Mouse (Mus musculus): ENCODE measurements around the gene Mpzl1. TPM values are rescaled to one million over a fixed set of nuclear protein-coding genes. Genes with fewer than 3 reads are reported as not detected.
"Not testable (repeated sequence)": the region's sequence is repeated elsewhere in the genome, so short reads cannot be mapped to it uniquely, and the experiment has no call there.

Gene Mpzl1
- polyA plus RNA-seq (2012; rRNA removed), result 18.1 and 19.4 TPM in 2 replicates
- 24.6 and 25.1 TPM in 2 replicates for polyA plus RNA-seq (2014; fragmentation: Nextera tagmentation; extraction: Ambion mirVana)

DNA sequence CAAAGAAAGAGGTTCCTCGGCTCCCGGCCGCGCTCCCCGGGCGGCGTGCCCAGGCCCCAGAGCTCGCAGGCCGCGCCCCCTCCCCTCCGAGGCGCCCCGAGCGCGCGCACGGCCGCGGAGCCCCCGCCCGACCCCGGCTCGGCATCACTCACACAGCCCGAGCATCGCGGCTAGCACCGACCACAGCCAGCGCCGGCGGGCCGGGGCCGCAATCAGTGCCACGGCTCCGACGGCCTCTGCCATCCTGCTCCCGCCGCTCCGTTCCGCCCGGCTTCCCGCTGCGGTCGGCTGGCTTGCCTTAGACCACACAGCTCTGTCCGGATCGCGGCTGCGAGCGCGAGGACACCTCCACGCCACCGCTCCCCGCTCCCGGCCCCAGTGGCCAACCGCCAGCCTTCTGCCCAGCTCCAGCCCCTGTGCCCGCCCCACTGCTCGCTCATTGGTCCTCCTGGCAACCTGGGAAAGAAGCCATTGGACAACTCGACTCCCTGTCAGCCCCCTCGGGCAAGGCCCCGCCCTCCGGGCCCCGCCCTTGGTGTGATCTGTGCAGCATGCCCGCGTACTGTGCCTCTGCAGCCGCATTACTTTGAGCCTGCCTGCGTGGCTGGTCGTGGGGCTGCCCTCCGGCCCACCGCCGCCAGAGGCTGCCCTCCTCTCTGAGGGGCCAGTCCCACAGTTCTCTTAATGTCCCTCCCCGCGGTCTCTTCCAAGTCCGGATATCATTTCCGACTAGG, at the start of gene Mpzl1:
Gene Mpzl1 (minus strand): TSS at position 388 of the 734 bp plus-strand sequence.
- Histone ChIP-seq H3K9me3 (ENCODE audit: control insufficient read depth, low read length) (no peaks in the 10 kb centered on the region), H3K4me1 (replicated peaks; ENCODE audit: control insufficient read depth in 2 of 2, insufficient read depth in 2 of 2, low read length in 1 of 2) (peaks cover 7 to 40% of the 10 kb centered on the region in 2 experiments), H3K4me3 (ENCODE audit: insufficient read depth in 1 of 2, low read depth in 2 of 2, low read length in 2 of 2) (peak within 1 kb of the TSS; percentile 65 to 66), H3K27me3 (ENCODE audit: control insufficient read depth, insufficient read depth, low read length) (peaks cover 6% of the 10 kb centered on the region), H3K27ac (peak within 1 kb of the TSS; percentile 42; the same call in 1 of the 2 replicates), H3K36me3 (replicated peaks; ENCODE audit: control insufficient read depth, insufficient read depth, low read depth) (no peaks in the 10 kb centered on the region), H3K4me2 (ENCODE audit: low read depth) (peak within 1 kb of the TSS; percentile 90), H3K9ac (replicated peaks) (peak within 1 kb of the TSS; percentile 46)
- under 1% methylated on average over 70 of the region's 73 CpGs for WGBS (ENCODE audit: insufficient replicate concordance)
- TF ChIP-seq EP300 (IDR thresholded peaks at IDR 0.05; ENCODE audit: low read depth), result no peak
- 0 out of 2 replicates have a peak, but pooled peaks have one; percentile 9 for TF ChIP-seq CTCF (IDR thresholded peaks at IDR 0.05; ENCODE audit: low read depth)
- DNase-seq (ENCODE audit: low read depth in 3 of 3, low spot score in 3 of 3) (peak; percentile 92 to 95 (median 93)), ATAC-seq (ENCODE audit: insufficient read depth) (peak; percentile 100)

DNA sequence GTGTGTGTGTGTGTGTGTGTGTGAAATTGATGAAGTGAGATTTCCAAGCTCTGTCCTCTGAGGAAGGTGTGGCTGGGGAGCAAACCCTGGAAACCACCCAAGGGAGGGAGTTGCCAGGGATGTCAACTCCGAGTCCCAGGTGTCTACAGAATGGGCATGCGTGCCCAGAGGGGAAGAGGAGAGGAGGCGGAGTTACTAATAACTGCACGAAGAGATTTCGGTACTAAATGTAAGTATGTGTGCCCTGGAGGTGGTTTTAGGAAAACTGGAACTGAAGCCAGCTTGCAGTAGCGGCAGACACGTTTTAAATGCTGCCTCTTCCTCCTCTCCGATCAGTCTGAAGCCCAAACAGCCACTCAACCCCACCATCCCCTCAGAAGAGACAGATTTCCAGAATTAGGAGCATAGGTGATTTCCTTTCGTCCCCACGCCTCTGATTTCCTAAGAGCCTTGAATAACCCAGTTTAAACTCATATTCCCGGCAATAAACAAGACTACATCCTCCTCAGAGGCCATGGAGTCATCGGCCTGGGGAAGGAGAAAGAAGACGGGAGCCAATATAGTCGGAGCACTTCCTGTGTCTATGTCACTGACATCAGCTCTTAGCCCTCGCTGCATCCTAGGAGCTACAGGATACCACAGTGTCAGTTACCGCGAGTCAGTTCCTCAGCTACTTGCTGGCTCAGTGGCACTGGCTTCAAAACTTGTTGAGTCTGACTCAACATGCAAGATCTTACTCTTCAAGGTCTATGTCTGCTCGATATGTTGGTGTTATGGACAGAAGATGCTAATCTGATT, 47.9 kb upstream of the Mpzl1 start:
- no peak for ATAC-seq (ENCODE audit: insufficient read depth)
- Histone ChIP-seq H3K4me1 (replicated peaks; ENCODE audit: control insufficient read depth in 2 of 2, insufficient read depth in 2 of 2, low read length in 1 of 2) (peaks cover 0 to 7% of the 10 kb centered on the region in 2 experiments; a peak in 1 of 4 replicates), H3K36me3 (replicated peaks; ENCODE audit: control insufficient read depth, insufficient read depth, low read depth) (no peaks in the 10 kb centered on the region), H3K27me3 (ENCODE audit: control insufficient read depth, insufficient read depth, low read length) (no peaks in the 10 kb centered on the region), H3K4me2 (ENCODE audit: low read depth) (no peak overlapping the region), H3K9ac (replicated peaks) (no peak overlapping the region), H3K4me3 (ENCODE audit: insufficient read depth in 1 of 2, low read depth in 2 of 2, low read length in 2 of 2) (no peak overlapping the region), H3K9me3 (ENCODE audit: control insufficient read depth, low read length) (no peaks in the 10 kb centered on the region), H3K27ac (no peak overlapping the region)
- no peak for DNase-seq (ENCODE audit: low read depth in 3 of 3, low spot score in 3 of 3)
- TF ChIP-seq EP300 (IDR thresholded peaks at IDR 0.05; ENCODE audit: low read depth) (no peak), CTCF (IDR thresholded peaks at IDR 0.05; ENCODE audit: low read depth) (no peak)
- WGBS (ENCODE audit: insufficient replicate concordance), result 53% methylated on average over 18 of the region's 18 CpGs

DNA sequence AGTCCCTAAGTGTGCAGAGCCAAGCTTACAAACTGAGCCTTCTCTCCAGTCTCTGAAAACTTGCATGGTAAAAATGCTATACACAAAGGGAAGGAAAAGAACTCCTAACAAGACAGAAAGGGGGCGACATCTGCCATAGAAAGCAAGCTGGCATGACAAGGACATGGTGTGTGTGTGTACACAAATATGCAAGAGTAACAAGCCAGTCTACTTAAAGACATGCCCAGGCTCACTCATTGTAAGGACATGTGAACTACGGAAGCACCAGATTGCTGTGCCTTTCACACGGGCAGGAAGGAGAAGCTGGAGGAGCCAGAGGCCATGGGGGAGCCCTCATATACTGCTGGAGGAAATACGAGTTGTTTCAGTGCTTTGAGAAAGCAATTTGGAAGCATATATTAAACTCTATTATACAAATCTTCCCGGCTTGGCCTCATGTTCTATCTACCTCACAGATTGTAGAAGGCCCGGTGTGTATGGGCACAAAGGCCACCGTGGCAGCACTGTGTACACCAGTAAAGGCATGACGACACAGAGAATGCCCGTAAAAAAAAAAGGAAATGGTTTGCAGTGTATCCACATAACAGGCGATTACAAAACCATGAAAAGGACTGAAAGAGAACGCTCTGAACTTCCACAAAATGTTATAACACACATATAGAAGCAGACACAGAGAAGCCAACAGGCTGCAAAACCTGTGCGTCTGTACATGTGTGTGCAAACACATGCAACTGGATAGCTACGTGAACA, 46.9 kb upstream of the Mpzl1 start:
- no peak for ATAC-seq (ENCODE audit: insufficient read depth)

GRCm38 (mm10) chr1:165680086-165680485, 45.7 kb upstream of the Mpzl1 start:
- not testable (repeated sequence) for ATAC-seq (ENCODE audit: insufficient read depth); H3K27me3 ChIP-seq (ENCODE audit: control insufficient read depth, insufficient read depth, low read length); H3K36me3 ChIP-seq (replicated peaks; ENCODE audit: control insufficient read depth, insufficient read depth, low read depth); H3K9ac ChIP-seq (replicated peaks); H3K4me1 ChIP-seq (replicated peaks; ENCODE audit: control insufficient read depth in 2 of 2, insufficient read depth in 2 of 2, low read length in 1 of 2); H3K27ac ChIP-seq; H3K9me3 ChIP-seq (ENCODE audit: control insufficient read depth, low read length); DNase-seq (ENCODE audit: low read depth in 3 of 3, low spot score in 3 of 3); H3K4me2 ChIP-seq (ENCODE audit: low read depth); H3K4me3 ChIP-seq (ENCODE audit: insufficient read depth in 1 of 2, low read depth in 2 of 2, low read length in 2 of 2)

More for the DNA sequence above, 46.9 kb upstream of the Mpzl1 start:
- 29% methylated on average over 13 of the region's 13 CpGs for WGBS (ENCODE audit: insufficient replicate concordance)
- no peaks in the 10 kb centered on the region for H3K36me3 ChIP-seq (replicated peaks; ENCODE audit: control insufficient read depth, insufficient read depth, low read depth)
- no peak overlapping the region for H3K4me3 ChIP-seq (ENCODE audit: insufficient read depth in 1 of 2, low read depth in 2 of 2, low read length in 2 of 2)
- no peaks in the 10 kb centered on the region for H3K9me3 ChIP-seq (ENCODE audit: control insufficient read depth, low read length)
- no peak overlapping the region for H3K9ac ChIP-seq (replicated peaks)
- H3K27ac ChIP-seq, result no peak overlapping the region
- no peak overlapping the region for H3K4me2 ChIP-seq (ENCODE audit: low read depth)
- no peaks in the 10 kb centered on the region for H3K27me3 ChIP-seq (ENCODE audit: control insufficient read depth, insufficient read depth, low read length)
- TF ChIP-seq CTCF (IDR thresholded peaks at IDR 0.05; ENCODE audit: low read depth) (peak; percentile 32; the same call in 1 of the 2 replicates), EP300 (IDR thresholded peaks at IDR 0.05; ENCODE audit: low read depth) (no peak)
- peaks cover 0 to 7% of the 10 kb centered on the region in 2 experiments; a peak in 1 of 4 replicates for H3K4me1 ChIP-seq (replicated peaks; ENCODE audit: control insufficient read depth in 2 of 2, insufficient read depth in 2 of 2, low read length in 1 of 2)
- DNase-seq (ENCODE audit: low read depth in 3 of 3, low spot score in 3 of 3), result no peak

All from liver, embryonic 14.5 days (tissue).